Mouse (Mus musculus): ENCODE results near the gene Tnfrsf18. TPM values are rescaled to one million over a fixed set of nuclear protein-coding genes. Genes with fewer than 3 reads are reported as not detected.

Gene Tnfrsf18
- polyA plus RNA-seq (2015; fragmentation: Nextera tagmentation; extraction: Ambion mirVana): 2.8 and 2.9 TPM in 2 replicates

DNA sequence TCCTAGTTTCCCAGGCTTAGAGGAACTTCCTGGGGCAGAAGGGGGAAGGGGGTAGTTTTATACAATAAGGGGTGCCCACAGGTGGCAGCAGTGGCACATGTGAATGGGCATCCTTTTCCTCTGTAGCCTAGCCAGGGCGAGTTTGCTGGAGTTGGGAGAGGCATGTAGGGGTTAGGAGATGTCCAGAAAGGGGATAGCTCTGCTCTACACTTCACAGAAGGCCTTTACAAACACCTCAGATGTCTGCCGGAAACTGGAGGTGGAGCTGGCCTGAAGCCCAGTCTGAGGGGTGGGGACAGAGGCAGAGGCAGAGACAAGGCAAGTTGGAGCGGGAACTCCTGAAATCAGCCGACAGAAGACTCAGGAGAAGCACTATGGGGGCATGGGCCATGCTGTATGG, at the start of gene Tnfrsf18:
Tnfrsf18 (plus strand) TSS at position 152 of the 400 bp plus-strand sequence.
- H3K4me3 ChIP-seq: no peak within 1 kb of the TSS
- no peaks in the 10 kb centered on the region for H3K27me3 ChIP-seq
- peaks cover 18% of the 10 kb centered on the region for H3K4me1 ChIP-seq
- peaks cover 50% of the 10 kb centered on the region for H3K36me3 ChIP-seq
- no peak for ATAC-seq (ENCODE audit: low FRiP score, low read depth)
- peak within 1 kb of the TSS; percentile 2; the same call in 1 of the 2 replicates for H3K4me2 ChIP-seq (replicated peaks)
- peak within 1 kb of the TSS; percentile 40 for H3K9ac ChIP-seq
- peak within 1 kb of the TSS; percentile 33; the same call in 1 of the 2 replicates for H3K27ac ChIP-seq
- H3K9me3 ChIP-seq: no peaks in the 10 kb centered on the region
- WGBS: 51% methylated on average over 4 of the region's 4 CpGs

GRCm38 (mm10) chr4:155981436-155982082, 44.4 kb upstream of the Tnfrsf18 start:
- no peak overlapping the region for H3K4me3 ChIP-seq
- peaks cover 7% of the 10 kb centered on the region; the same call in 1 of the 2 replicates for H3K27me3 ChIP-seq
- H3K27ac ChIP-seq: no peak overlapping the region
- no peaks in the 10 kb centered on the region for H3K9me3 ChIP-seq
- no peak for ATAC-seq (ENCODE audit: low FRiP score, low read depth)
- H3K4me1 ChIP-seq: no peaks in the 10 kb centered on the region
- no peaks in the 10 kb centered on the region for H3K36me3 ChIP-seq
- 71% methylated on average over 12 of the region's 12 CpGs for WGBS
- no peak overlapping the region for H3K4me2 ChIP-seq (replicated peaks)
- H3K9ac ChIP-seq: no peak overlapping the region

DNA sequence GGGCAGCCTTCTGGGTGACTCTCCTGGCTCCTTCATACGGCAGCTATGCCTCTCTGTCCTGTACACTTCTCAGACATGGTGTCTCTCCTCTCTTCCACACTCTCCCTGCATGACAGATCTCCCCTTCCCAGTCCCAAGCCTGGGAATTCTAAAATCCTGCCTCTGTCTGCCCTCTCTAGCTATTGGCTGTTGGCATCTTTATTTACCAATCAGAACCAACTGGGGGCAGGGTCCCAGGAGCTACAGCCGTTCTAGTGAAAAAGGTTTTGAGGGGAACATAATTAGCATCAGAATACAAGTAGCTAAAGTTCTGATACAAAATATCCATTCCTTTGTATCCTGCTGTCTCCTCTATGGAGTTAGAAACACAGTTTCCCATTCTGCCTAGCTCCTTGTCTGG, 42.2 kb upstream of the Tnfrsf18 start:
- no peak for ATAC-seq (ENCODE audit: low FRiP score, low read depth)
- Histone ChIP-seq H3K4me1 (no peaks in the 10 kb centered on the region), H3K4me3 (no peak overlapping the region), H3K4me2 (replicated peaks) (no peak overlapping the region), H3K36me3 (no peaks in the 10 kb centered on the region), H3K27ac (no peak overlapping the region), H3K27me3 (peaks cover 7% of the 10 kb centered on the region; the same call in 1 of the 2 replicates), H3K9ac (no peak overlapping the region; the same call in 1 of the 2 replicates), H3K9me3 (no peaks in the 10 kb centered on the region)
- 17% methylated on average over 2 of the region's 2 CpGs for WGBS

- Histone ChIP-seq H3K27ac (peak overlapping the region; percentile 94; the same call in 1 of the 2 replicates), H3K9ac (peak overlapping the region; percentile 83)
- WGBS: 88% methylated on average over 22 of the region's 22 CpGs
Measured at GRCm38 (mm10) chr4:155991211-155991907, 34.6 kb upstream of the Tnfrsf18 start.

DNA sequence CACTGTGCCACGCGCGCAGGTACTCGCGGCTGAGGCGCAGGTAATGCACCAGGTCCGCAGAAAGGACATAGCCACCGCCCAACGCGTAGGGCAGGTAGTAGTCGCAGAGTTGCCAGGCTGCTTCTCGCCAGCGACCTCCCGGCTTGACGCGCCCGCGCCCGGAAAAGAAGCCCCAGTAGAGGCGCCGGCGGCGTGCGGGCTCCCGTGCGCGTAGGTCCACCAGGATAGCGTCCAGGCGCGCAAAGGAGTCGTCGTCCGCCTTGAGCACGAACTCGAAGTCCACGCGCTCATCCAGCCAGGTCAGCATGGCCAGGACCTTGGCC, 34.1 kb upstream of the Tnfrsf18 start:
- peak overlapping the region; percentile 83 for H3K9ac ChIP-seq
- ATAC-seq (ENCODE audit: low FRiP score, low read depth): no peak
- H3K4me2 ChIP-seq (replicated peaks): peak overlapping the region; percentile 98
- 22% methylated on average over 37 of the region's 37 CpGs for WGBS
- peak overlapping the region; percentile 84 for H3K4me3 ChIP-seq
- H3K9me3 ChIP-seq: no peaks in the 10 kb centered on the region
- H3K27ac ChIP-seq: peak overlapping the region; percentile 94
- peaks cover 27% of the 10 kb centered on the region for H3K4me1 ChIP-seq
- H3K36me3 ChIP-seq: peaks cover 25% of the 10 kb centered on the region
- H3K27me3 ChIP-seq: no peaks in the 10 kb centered on the region

More at GRCm38 (mm10) chr4:155991211-155991907, 34.6 kb upstream of the Tnfrsf18 start:
- Histone ChIP-seq H3K4me2 (replicated peaks) (peak overlapping the region; percentile 98), H3K27me3 (no peaks in the 10 kb centered on the region), H3K9me3 (no peaks in the 10 kb centered on the region), H3K4me3 (peak overlapping the region; percentile 84), H3K4me1 (peaks cover 27% of the 10 kb centered on the region), H3K36me3 (peaks cover 20% of the 10 kb centered on the region)
- ATAC-seq (ENCODE audit: low FRiP score, low read depth): no peak

GRCm38 (mm10) chr4:155992241-155992905, 33.6 kb upstream of the Tnfrsf18 start, which contains the start of the genes B3galt6 and Sdf4:
TSS of gene B3galt6 (minus strand) at chr4:155992649.
TSS of gene Sdf4 (plus strand) at chr4:155992872.
- peak; percentile 81 for ATAC-seq (ENCODE audit: low FRiP score, low read depth)
- Histone ChIP-seq H3K36me3 (peaks cover 29% of the 10 kb centered on the region), H3K4me2 (replicated peaks) (peak within 1 kb of the TSS; percentile 98), H3K27me3 (no peaks in the 10 kb centered on the region), H3K27ac (peak within 1 kb of the TSS; percentile 94), H3K9ac (peak within 1 kb of the TSS; percentile 89), H3K4me3 (peak within 1 kb of the TSS; percentile 84), H3K4me1 (peaks cover 27% of the 10 kb centered on the region), H3K9me3 (no peaks in the 10 kb centered on the region)
- under 1% methylated on average over 98 of the region's 99 CpGs for WGBS

DNA sequence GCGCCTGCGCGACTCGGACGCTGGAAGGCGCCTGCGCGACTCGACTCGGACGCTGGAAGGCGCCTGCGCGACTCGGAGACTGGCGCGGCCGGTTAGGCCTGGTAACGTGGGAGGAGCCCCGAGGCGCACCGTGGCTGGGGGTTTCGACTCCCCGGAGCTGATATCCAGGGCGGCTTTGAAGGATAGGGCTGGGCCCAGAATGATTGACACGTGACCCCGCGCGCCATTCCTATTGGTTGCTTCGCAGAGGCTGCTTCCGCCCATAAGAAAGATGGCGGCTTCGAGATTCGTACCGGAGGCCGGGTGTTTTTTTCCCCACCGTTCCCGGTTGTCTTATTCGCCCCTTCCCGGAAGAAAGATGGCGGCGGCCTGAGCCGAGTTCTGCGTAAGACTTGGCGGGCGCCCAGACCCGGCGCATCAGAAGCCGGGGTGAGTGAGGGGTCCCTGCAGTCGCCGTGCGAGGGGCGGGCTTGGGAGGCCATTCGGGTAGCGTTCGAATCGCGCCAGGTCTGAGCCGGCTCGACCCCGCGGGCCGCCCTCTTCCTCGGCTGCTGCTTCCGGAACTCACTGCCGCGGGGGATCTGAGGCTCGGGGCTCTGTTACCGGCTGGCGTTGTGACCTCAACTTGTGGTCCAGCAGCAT, 32.9 kb upstream of the Tnfrsf18 start:
- H3K27me3 ChIP-seq: no peaks in the 10 kb centered on the region
- no peaks in the 10 kb centered on the region for H3K9me3 ChIP-seq
- H3K4me3 ChIP-seq: peak overlapping the region; percentile 84
- H3K27ac ChIP-seq: peak overlapping the region; percentile 86
- H3K4me1 ChIP-seq: peaks cover 27% of the 10 kb centered on the region
- ATAC-seq (ENCODE audit: low FRiP score, low read depth): peak; percentile 89
- H3K9ac ChIP-seq: peak overlapping the region; percentile 89
- H3K36me3 ChIP-seq: peaks cover 36% of the 10 kb centered on the region
- WGBS: under 1% methylated on average over 70 of the region's 70 CpGs
- peak overlapping the region; percentile 80 for H3K4me2 ChIP-seq (replicated peaks)

DNA sequence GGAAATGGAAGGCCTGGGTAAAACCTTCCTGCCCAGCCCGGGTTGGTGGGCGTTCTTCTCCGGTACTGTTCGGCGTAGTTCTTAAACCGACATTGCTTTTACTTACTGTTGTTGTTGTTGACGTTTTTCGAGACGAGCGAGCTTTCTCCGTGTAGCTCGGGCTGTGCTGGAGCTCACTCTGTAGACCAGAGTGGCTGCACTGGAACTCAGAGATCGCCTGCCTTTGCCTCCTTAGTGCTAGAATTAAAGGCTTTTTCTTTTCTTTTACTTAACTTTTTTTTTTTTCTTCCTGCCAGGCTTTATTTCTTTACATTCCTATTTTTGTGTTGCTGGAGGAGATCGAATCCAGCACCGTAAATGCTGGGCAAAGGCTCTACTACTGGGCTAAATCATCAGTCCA, 32.4 kb upstream of the Tnfrsf18 start:
- Histone ChIP-seq H3K9ac (peak overlapping the region; percentile 89), H3K36me3 (peaks cover 42% of the 10 kb centered on the region), H3K4me1 (peaks cover 27% of the 10 kb centered on the region), H3K4me2 (replicated peaks) (peak overlapping the region; percentile 80), H3K4me3 (peak overlapping the region; percentile 84), H3K27me3 (no peaks in the 10 kb centered on the region), H3K27ac (peak overlapping the region; percentile 86), H3K9me3 (no peaks in the 10 kb centered on the region)
- ATAC-seq (ENCODE audit: low FRiP score, low read depth): no peak
- WGBS: 5% methylated on average over 15 of the region's 15 CpGs

DNA sequence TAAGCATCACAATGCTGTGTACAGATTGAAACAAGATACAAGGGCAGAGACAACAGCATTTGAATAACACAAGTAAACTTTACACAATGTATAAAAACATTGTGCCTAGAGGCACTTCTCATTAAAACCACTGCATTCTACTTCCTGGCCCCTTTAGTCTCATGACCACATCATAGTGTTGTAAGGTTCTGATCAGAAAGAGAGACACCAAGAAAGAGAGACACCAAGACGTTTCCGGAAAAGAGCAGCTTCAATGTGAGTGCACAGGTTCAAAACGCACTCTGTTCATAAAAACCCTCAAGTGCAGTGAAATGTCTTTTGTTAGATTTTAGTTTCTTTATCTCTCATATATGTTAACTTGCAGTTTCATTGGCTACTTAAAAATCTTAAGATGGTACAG, 21.9 kb upstream of the Tnfrsf18 start:
- Histone ChIP-seq H3K36me3 (peaks cover 94% of the 10 kb centered on the region), H3K27me3 (no peaks in the 10 kb centered on the region)
- WGBS: 92% methylated on average over 3 of the region's 3 CpGs

DNA sequence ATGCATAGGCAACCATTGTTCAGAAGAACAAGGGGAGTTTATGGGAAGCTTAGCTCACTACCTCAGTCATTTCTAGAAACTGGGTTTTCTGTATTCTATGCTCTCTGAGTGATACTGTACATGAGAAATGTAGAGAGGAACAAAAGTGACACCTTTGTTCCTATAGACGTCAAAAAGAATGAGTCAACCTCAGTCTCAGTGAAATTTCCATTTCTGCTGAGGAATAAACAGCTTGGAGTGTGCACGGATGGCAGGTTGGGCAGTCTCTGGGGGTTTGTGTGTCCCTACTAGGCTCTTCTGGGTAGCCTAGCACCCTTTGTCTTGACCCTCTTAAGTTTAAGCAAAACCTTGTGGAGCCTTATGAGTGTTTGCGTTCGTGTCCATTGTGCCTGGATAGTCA, 17.6 kb upstream of the Tnfrsf18 start:
- Histone ChIP-seq H3K4me3 (no peak overlapping the region), H3K27ac (no peak overlapping the region), H3K9ac (no peak overlapping the region), H3K36me3 (peaks cover 94% of the 10 kb centered on the region), H3K27me3 (no peaks in the 10 kb centered on the region), H3K4me1 (no peaks in the 10 kb centered on the region), H3K4me2 (replicated peaks) (no peak overlapping the region), H3K9me3 (no peaks in the 10 kb centered on the region)
- 93% methylated on average over 4 of the region's 4 CpGs for WGBS
- ATAC-seq (ENCODE audit: low FRiP score, low read depth): no peak

More for the DNA sequence above, 21.9 kb upstream of the Tnfrsf18 start:
- Histone ChIP-seq H3K4me3 (no peak overlapping the region), H3K4me2 (replicated peaks) (no peak overlapping the region), H3K27ac (no peak overlapping the region), H3K9ac (no peak overlapping the region), H3K9me3 (no peaks in the 10 kb centered on the region), H3K4me1 (no peaks in the 10 kb centered on the region)
- no peak for ATAC-seq (ENCODE audit: low FRiP score, low read depth)

DNA sequence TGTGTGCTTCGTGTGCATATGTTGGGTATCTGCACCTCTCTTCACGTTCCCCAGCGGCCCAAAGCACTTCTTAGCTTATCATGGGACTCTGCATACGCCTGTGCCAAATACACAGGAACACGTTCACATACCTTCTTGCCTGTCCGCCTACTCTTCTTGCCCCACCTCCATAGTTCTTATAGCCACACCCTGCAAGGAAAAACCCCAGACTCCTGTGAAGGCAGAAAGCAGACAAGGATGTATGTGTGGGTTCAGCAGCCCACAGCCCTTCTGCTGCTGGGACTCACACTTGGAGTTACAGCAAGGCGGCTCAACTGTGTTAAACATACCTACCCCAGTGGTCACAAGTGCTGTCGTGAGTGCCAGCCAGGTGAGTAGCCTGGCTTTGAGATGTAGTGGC, 12.3 kb upstream of the Tnfrsf18 start, which contains the start of gene Tnfrsf4:
Tnfrsf4 (plus strand) TSS at position 207 of the 400 bp plus-strand sequence.
- no peaks in the 10 kb centered on the region for H3K4me1 ChIP-seq
- no peaks in the 10 kb centered on the region for H3K9me3 ChIP-seq
- H3K9ac ChIP-seq: no peak within 1 kb of the TSS
- H3K27me3 ChIP-seq: no peaks in the 10 kb centered on the region
- no peak for ATAC-seq (ENCODE audit: low FRiP score, low read depth)
- H3K36me3 ChIP-seq: peaks cover 61% of the 10 kb centered on the region
- no peak within 1 kb of the TSS for H3K27ac ChIP-seq
- H3K4me3 ChIP-seq: no peak within 1 kb of the TSS
- no peak within 1 kb of the TSS for H3K4me2 ChIP-seq (replicated peaks)
- 86% methylated on average over 8 of the region's 8 CpGs for WGBS

All from limb, embryonic 13.5 days (tissue).